Mouse (Mus musculus) liver, adult 2 months (tissue): Measurements from ENCODE around the gene Pde4d.

ENCODE experiments used
- CTCF ChIP-seq: fragments of 200-500 bp; IDR thresholded peaks from 2 replicates; pipeline ENCODE4 v1.5.1; 2011; ENCODE audit warnings: low read depth, low read length, control low read depth
- POLR2A ChIP-seq: fragments of 200-500 bp; IDR thresholded peaks from 2 replicates; pipeline ENCODE4 v1.6.1; 2011; ENCODE audit warnings: low read length, control low read depth; ENCODE audit not compliant: insufficient read depth; ENCODE audit errors: extremely low read depth

DNA sequence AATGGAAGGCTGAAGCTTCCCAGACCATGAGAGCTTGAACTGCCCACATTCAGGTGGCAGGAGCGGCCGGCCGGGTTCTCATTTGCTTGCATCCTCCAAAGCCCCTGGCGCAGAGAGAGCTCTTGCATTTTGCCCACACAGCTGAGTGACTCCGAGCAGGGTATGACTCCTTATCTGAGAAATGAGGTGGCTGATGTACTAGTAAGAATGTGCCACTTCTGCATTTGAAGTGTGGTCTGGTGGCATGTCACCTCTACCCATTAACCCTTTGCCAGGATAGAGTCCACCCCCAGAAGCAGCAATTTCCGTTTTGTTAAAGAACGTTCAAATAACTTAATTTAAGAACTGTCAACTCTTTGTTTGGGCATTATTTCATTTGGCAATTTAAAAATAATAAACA is 412.0 kb downstream of the Pde4d start:
- no peak for TF ChIP-seq CTCF
- no peak for TF ChIP-seq POLR2A
